ENCODE assay signal across 9 mouse cellular contexts in the genomic region with DNA sequence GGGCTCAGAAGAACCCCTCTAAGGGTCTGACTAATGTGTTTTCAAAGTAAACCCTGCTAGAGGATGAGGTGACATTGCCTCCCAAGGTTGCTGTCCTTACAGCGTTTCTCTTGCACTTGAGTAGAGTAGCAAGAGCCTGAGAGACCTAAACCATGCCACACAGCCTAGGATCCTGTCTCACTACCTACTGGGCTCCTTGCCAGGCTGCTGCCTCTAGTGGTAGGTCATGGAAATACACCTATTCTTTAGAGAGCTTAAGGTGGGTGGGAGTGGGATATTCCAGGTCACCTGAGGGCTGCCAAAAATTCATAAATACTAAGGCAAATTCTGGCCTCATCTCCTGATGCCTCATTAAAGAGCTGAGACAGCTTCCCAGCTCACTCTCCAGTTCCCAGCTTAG.
A peak's percentile ranks its signal among the peaks of the same experiment; 100 is the strongest.
DNase-seq lines count a peak whose midpoint lies in the region; ATAC-seq and TF ChIP-seq lines count a peak whose summit lies in the region.
"Had no signal": no experiment of that assay in that cellular context is flagged by ENCODE, and none has a peak within 500 bp of the region (broad histone marks: within the 10 kb centered on the region; RNA-seq: fewer than 3 reads in every experiment).

No protein-coding gene starts in this region.

- 17% methylated on average over 1 of the region's 1 CpGs for WGBS in cerebellum, adult 2 months
- 63% methylated on average over 1 of the region's 1 CpGs for WGBS in midbrain, embryonic 14.5 days
- WGBS in midbrain, embryonic 13.5 days = 64% methylated on average over 1 of the region's 1 CpGs

- TF ChIP-seq CTCF in cerebellum, adult 2 months (IDR thresholded peaks at IDR 0.05; ENCODE audit: borderline replicate concordance, insufficient read depth, low read depth, low read length) = peak; percentile 85

- H3K9me3 ChIP-seq in midbrain, embryonic 14.5 days (ENCODE audit: control insufficient read depth, low read length) = no peaks in the 10 kb centered on the region
- H3K9me3 ChIP-seq in midbrain, embryonic 13.5 days = no peaks in the 10 kb centered on the region
- H3K9me3 ChIP-seq: neural tube, embryonic 12.5 days had no signal

- H3K4me3 ChIP-seq in cerebellum, adult 2 months (replicated peaks; ENCODE audit: insufficient read depth, low read depth, low read length) = no peak overlapping the region
- no peak overlapping the region for H3K4me3 ChIP-seq in midbrain, embryonic 14.5 days (replicated peaks; ENCODE audit: low read depth, low read length)
- no peak overlapping the region for H3K4me3 ChIP-seq in midbrain, embryonic 13.5 days (replicated peaks)
- H3K4me3 ChIP-seq: neural tube, embryonic 12.5 days had no signal

- H3K9ac ChIP-seq in midbrain, embryonic 14.5 days (replicated peaks; ENCODE audit: low read length) = no peak overlapping the region
- no peak overlapping the region for H3K9ac ChIP-seq in midbrain, embryonic 13.5 days (replicated peaks)
- H3K9ac ChIP-seq: neural tube, embryonic 12.5 days had no signal

- no peaks in the 10 kb centered on the region for H3K27me3 ChIP-seq in cerebellum, adult 2 months (ENCODE audit: control insufficient read depth, insufficient read depth, low read length)
- no peaks in the 10 kb centered on the region for H3K27me3 ChIP-seq in midbrain, embryonic 14.5 days (ENCODE audit: control insufficient read depth, insufficient read depth, low read length)
- H3K27me3 ChIP-seq in midbrain, embryonic 13.5 days = no peaks in the 10 kb centered on the region
- H3K27me3 ChIP-seq: neural tube, embryonic 12.5 days had no signal

- peaks cover 23% of the 10 kb centered on the region for H3K4me1 ChIP-seq in cerebellum, adult 2 months (ENCODE audit: control insufficient read depth, insufficient read depth, low read length)
- H3K4me1 ChIP-seq in midbrain, embryonic 14.5 days (ENCODE audit: control insufficient read depth, insufficient read depth, low read length) = 0 out of 2 replicates have a peak, but pooled peaks cover 3% of the 10 kb centered on the region
- H3K4me1 ChIP-seq in midbrain, embryonic 13.5 days (replicated peaks) = peaks cover 9% of the 10 kb centered on the region

- H3K36me3 ChIP-seq in midbrain, embryonic 14.5 days (ENCODE audit: control insufficient read depth, insufficient read depth, low read length) = no peaks in the 10 kb centered on the region
- H3K36me3 ChIP-seq in midbrain, embryonic 13.5 days = no peaks in the 10 kb centered on the region
- H3K36me3 ChIP-seq: neural tube, embryonic 12.5 days had no signal

- H3K27ac ChIP-seq in cerebellum, adult 2 months (ENCODE audit: insufficient read depth, low read length) = no peak overlapping the region
- H3K27ac ChIP-seq in midbrain, embryonic 14.5 days (replicated peaks; ENCODE audit: low read depth, low read length) = no peak overlapping the region
- no peak overlapping the region for H3K27ac ChIP-seq in midbrain, embryonic 13.5 days
- H3K27ac ChIP-seq: neural tube, embryonic 12.5 days had no signal

- no peak for TF ChIP-seq POLR2A in cerebellum, adult 2 months (IDR thresholded peaks at IDR 0.05; ENCODE audit: borderline replicate concordance, insufficient read depth, low read length)

- H3K4me2 ChIP-seq in midbrain, embryonic 14.5 days (ENCODE audit: low read length) = no peak overlapping the region
- no peak overlapping the region for H3K4me2 ChIP-seq in midbrain, embryonic 13.5 days (replicated peaks)
- H3K4me2 ChIP-seq: neural tube, embryonic 12.5 days had no signal

- DNase-seq in cerebellum, adult 2 months = peak; percentile 59 to 69
- DNase-seq in midbrain, embryonic 14.5 days = peak; percentile 67
- peak; percentile 77 for DNase-seq in adrenal gland, postnatal 14 days
- peak; percentile 63 for DNase-seq in mesoderm, embryonic 11.5 days (ENCODE audit: low read depth, low spot score)
- no peak for DNase-seq in spleen, postnatal 4 days (ENCODE audit: low spot score in 2 of 2)

- ATAC-seq in cerebellum, adult (ENCODE audit: insufficient number of reproducible peaks, low FRiP score, low TSS enrichment) = no peak
- ATAC-seq in midbrain, embryonic 14.5 days (ENCODE audit: low FRiP score, low TSS enrichment) = no peak
- ATAC-seq in midbrain, embryonic 13.5 days = no peak
- peak; percentile 72 for ATAC-seq in granulocyte monocyte progenitor cell, adult 5-6 weeks (replicated peaks; ENCODE audit: poor library complexity, severe bottlenecking)

Comparison
In these comparisons a context has a peak if more than half of its experiments do, and no peak if none do; other contexts are left out.
1. DNase-seq: peak in cerebellum, adult 2 months (2 of 2), midbrain, embryonic 14.5 days (single experiment), adrenal gland, postnatal 14 days (single experiment) and mesoderm, embryonic 11.5 days (single experiment); none in spleen, postnatal 4 days (0 of 2).